Mouse (Mus musculus): ENCODE measurements around the gene Ltv1.

Ltv1 gene

GRCm38 (mm10) chr10:13192731-13193351 is at the start of gene Ltv1:
Ltv1 (minus strand) TSS chr10:13193168.
- DNase-seq (ENCODE audit: low spot score in 2 of 2), result peak; percentile 88 to 92

- no peak for DNase-seq (ENCODE audit: low spot score in 2 of 2)
Observed at GRCm38 (mm10) chr10:13240431-13240830, 47.5 kb upstream of the Ltv1 start.

GRCm38 (mm10) chr10:13238188-13238587 is 45.2 kb upstream of the Ltv1 start:
- no peak for DNase-seq (ENCODE audit: low spot score in 2 of 2)

GRCm38 (mm10) chr10:13236866-13237265 is 43.9 kb upstream of the Ltv1 start:
- DNase-seq (ENCODE audit: low spot score in 2 of 2), result no peak

GRCm38 (mm10) chr10:13234503-13234902 is 41.5 kb upstream of the Ltv1 start:
- no peak for DNase-seq (ENCODE audit: low spot score in 2 of 2)

- DNase-seq (ENCODE audit: low spot score in 2 of 2), result no peak
Observed at GRCm38 (mm10) chr10:13233941-13234340, 41.0 kb upstream of the Ltv1 start.

- DNase-seq (ENCODE audit: low spot score in 2 of 2), result no peak
Observed at GRCm38 (mm10) chr10:13233143-13233622, 40.2 kb upstream of the Ltv1 start.

GRCm38 (mm10) chr10:13232443-13233142 is 39.6 kb upstream of the Ltv1 start:
- no peak for DNase-seq (ENCODE audit: low spot score in 2 of 2)

GRCm38 (mm10) chr10:13230716-13231115 is 37.7 kb upstream of the Ltv1 start:
- no peak for DNase-seq (ENCODE audit: low spot score in 2 of 2)

GRCm38 (mm10) chr10:13225377-13226063 is 32.6 kb upstream of the Ltv1 start:
- DNase-seq (ENCODE audit: low spot score in 2 of 2), result no peak

GRCm38 (mm10) chr10:13222135-13222534 is 29.2 kb upstream of the Ltv1 start:
- DNase-seq (ENCODE audit: low spot score in 2 of 2), result no peak

- no peak for DNase-seq (ENCODE audit: low spot score in 2 of 2)
Observed at GRCm38 (mm10) chr10:13220061-13220460, 27.1 kb upstream of the Ltv1 start.

GRCm38 (mm10) chr10:13213956-13214355 is 21.0 kb upstream of the Ltv1 start:
- no peak for DNase-seq (ENCODE audit: low spot score in 2 of 2)

- DNase-seq (ENCODE audit: low spot score in 2 of 2), result no peak
Observed at GRCm38 (mm10) chr10:13212829-13213228, 19.9 kb upstream of the Ltv1 start.

GRCm38 (mm10) chr10:13212326-13212725 is 19.4 kb upstream of the Ltv1 start:
- DNase-seq (ENCODE audit: low spot score in 2 of 2), result no peak

- no peak for DNase-seq (ENCODE audit: low spot score in 2 of 2)
Observed at GRCm38 (mm10) chr10:13209930-13210637, 17.1 kb upstream of the Ltv1 start.

GRCm38 (mm10) chr10:13209506-13209905 is 16.5 kb upstream of the Ltv1 start:
- no peak for DNase-seq (ENCODE audit: low spot score in 2 of 2)

- no peak for DNase-seq (ENCODE audit: low spot score in 2 of 2)
Observed at GRCm38 (mm10) chr10:13209061-13209460, 16.1 kb upstream of the Ltv1 start.

- DNase-seq (ENCODE audit: low spot score in 2 of 2), result no peak
Observed at GRCm38 (mm10) chr10:13201741-13202293, 8.8 kb upstream of the Ltv1 start.

GRCm38 (mm10) chr10:13200862-13201261 is 7.9 kb upstream of the Ltv1 start:
- no peak for DNase-seq (ENCODE audit: low spot score in 2 of 2)

GRCm38 (mm10) chr10:13199234-13199633 is 6.3 kb upstream of the Ltv1 start:
- DNase-seq (ENCODE audit: low spot score in 2 of 2), result no peak
